In the genomic region with DNA sequence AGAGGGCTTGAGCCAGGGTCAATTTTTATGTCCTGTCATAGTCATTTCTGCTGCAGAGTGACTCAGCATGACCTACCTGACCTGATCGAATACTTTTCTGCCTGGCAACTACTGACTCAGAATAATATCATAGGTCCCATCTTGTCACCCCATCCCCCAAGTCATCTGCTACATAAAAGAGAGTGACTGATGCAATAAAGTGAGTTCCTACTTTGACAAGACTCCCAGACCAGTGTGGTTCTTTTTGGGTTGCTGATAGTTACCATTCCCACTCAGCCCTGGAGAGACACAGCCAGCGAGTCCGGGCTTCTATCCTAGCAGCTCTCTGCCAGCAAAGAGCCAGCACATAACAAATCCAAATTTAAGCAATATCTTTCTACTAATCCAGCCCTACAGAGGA, we compare ENCODE assay signal across 23 mouse cellular contexts.
DNase-seq lines count a peak whose midpoint lies in the region; ATAC-seq lines count a peak whose summit lies in the region.
"Had no signal": no experiment of that assay in that cellular context is flagged by ENCODE, and none has a peak within 500 bp of the region (broad histone marks: within the 10 kb centered on the region; RNA-seq: fewer than 3 reads in every experiment).

No protein-coding gene starts in this region.

- H3K4me3 ChIP-seq in intestine, embryonic 15.5 days (replicated peaks) = no peak overlapping the region
- H3K4me3 ChIP-seq: embryonic facial prominence, embryonic 13.5 days; embryonic facial prominence, embryonic 15.5 days; erythroblast, embryonic 14.5 days; forebrain, embryonic 10.5 days; forebrain, embryonic 12.5 days had no signal

- H3K4me2 ChIP-seq in intestine, embryonic 15.5 days (replicated peaks) = no peak overlapping the region
- H3K4me2 ChIP-seq: embryonic facial prominence, embryonic 13.5 days; embryonic facial prominence, embryonic 15.5 days; forebrain, embryonic 12.5 days had no signal

- H3K9me3 ChIP-seq in intestine, embryonic 15.5 days = no peaks in the 10 kb centered on the region
- H3K9me3 ChIP-seq: embryonic facial prominence, embryonic 13.5 days; embryonic facial prominence, embryonic 15.5 days; forebrain, embryonic 10.5 days; forebrain, embryonic 12.5 days had no signal

- peak; percentile 73 for DNase-seq in 3T3-L1 (ENCODE audit: low read depth, low spot score)
- peak; percentile 4 for DNase-seq in 416B (ENCODE audit: low read depth)
- DNase-seq in Muller cell, postnatal 12 days (ENCODE audit: inconsistent ontology term) = peak; percentile 27
- DNase-seq in adipocyte (ENCODE audit: low spot score) = peak; percentile 2
- no peak for DNase-seq in cerebellum, postnatal 25 days
- DNase-seq in heart, postnatal 36 days = no peak
- DNase-seq: adrenal gland, adult 8-10 months; adrenal gland, postnatal 14 days; adrenal gland, postnatal 36 days; cerebellum, adult 11-12 months; cerebellum, adult 2 months; cerebellum, adult 9-10 months; cerebellum, postnatal 36 days; embryo, embryonic 11 days had no signal

- no peak overlapping the region for H3K9ac ChIP-seq in intestine, embryonic 15.5 days
- H3K9ac ChIP-seq: embryonic facial prominence, embryonic 13.5 days; embryonic facial prominence, embryonic 15.5 days; forebrain, embryonic 12.5 days had no signal

- 83% methylated on average over 3 of the region's 3 CpGs for WGBS in intestine, embryonic 15.5 days

- no peak for ATAC-seq in CD4-positive, CD25-positive, alpha-beta regulatory T cell, adult 4 months
- no peak for ATAC-seq in intestine, embryonic 15.5 days
- ATAC-seq: forebrain, embryonic 14.5 days; forebrain, embryonic 16.5 days had no signal

- H3K36me3 ChIP-seq in intestine, embryonic 15.5 days = no peaks in the 10 kb centered on the region
- H3K36me3 ChIP-seq: embryonic facial prominence, embryonic 13.5 days; embryonic facial prominence, embryonic 15.5 days; forebrain, embryonic 10.5 days; forebrain, embryonic 12.5 days had no signal

- no peaks in the 10 kb centered on the region for H3K4me1 ChIP-seq in intestine, embryonic 15.5 days (replicated peaks)
- H3K4me1 ChIP-seq: embryonic facial prominence, embryonic 13.5 days; embryonic facial prominence, embryonic 15.5 days; forebrain, embryonic 10.5 days; forebrain, embryonic 12.5 days had no signal

- H3K27ac ChIP-seq in intestine, embryonic 15.5 days = no peak overlapping the region
- H3K27ac ChIP-seq: embryonic facial prominence, embryonic 13.5 days; embryonic facial prominence, embryonic 15.5 days; forebrain, embryonic 10.5 days; forebrain, embryonic 12.5 days had no signal

- H3K27me3 ChIP-seq in intestine, embryonic 15.5 days (replicated peaks) = no peaks in the 10 kb centered on the region
- H3K27me3 ChIP-seq: embryonic facial prominence, embryonic 13.5 days; embryonic facial prominence, embryonic 15.5 days; forebrain, embryonic 12.5 days had no signal

- intact Hi-C loops in heart, postnatal 36 days (cut with DNase I) = no loop called here

Comparison
In these comparisons a context has a peak if more than half of its experiments do, and no peak if none do; other contexts are left out.
1. DNase-seq: peak in 3T3-L1 (single experiment), 416B (single experiment), Muller cell, postnatal 12 days (single experiment) and adipocyte (single experiment); none in cerebellum, postnatal 25 days (0 of 2) and heart, postnatal 36 days (0 of 2).